Mouse (Mus musculus) heart, adult 2 months (tissue): Measurements from ENCODE around the gene Ccdc51. TPM values are rescaled to one million over a fixed set of nuclear protein-coding genes. Genes with fewer than 3 reads are reported as not detected.

Source experiments
- DNase-seq, 2 experiments: peaks; one replicate each; pipeline ENCODE4 v3.0.0; 2021
- H3K27ac ChIP-seq: fragments of 200-600 bp; 2 replicates; pipeline ENCODE4 v1.8.1; 2022
- H3K27me3 ChIP-seq: fragments of 200-500 bp; 2 replicates; pipeline ENCODE4 v1.6.1; 2012; ENCODE audit warnings: mild to moderate bottlenecking, low read length, inconsistent platforms, mixed read lengths; ENCODE audit not compliant: control insufficient read depth, insufficient read depth
- H3K36me3 ChIP-seq: fragments of 200-500 bp; 2 replicates; pipeline ENCODE4 v1.6.1; 2012; ENCODE audit warnings: low read length, inconsistent platforms; ENCODE audit not compliant: control insufficient read depth, insufficient read depth
- H3K4me1 ChIP-seq: fragments of 200-500 bp; 2 replicates; pipeline ENCODE4 v1.6.1; 2011; ENCODE audit warnings: low read length; ENCODE audit not compliant: control insufficient read depth, insufficient read depth
- H3K4me3 ChIP-seq: fragments of 200-600 bp; 2 replicates; pipeline ENCODE4 v1.8.1; 2022
- H3K79me2 ChIP-seq: fragments of 200-500 bp; replicated peaks from 2 replicates; pipeline ENCODE4 v1.6.1; 2012; ENCODE audit warnings: mild to moderate bottlenecking, inconsistent platforms, low read length, moderate library complexity, mixed read lengths; ENCODE audit not compliant: control insufficient read depth, insufficient read depth
- H3K9ac ChIP-seq: fragments of 200-500 bp; 2 replicates; pipeline ENCODE4 v1.6.1; 2012; ENCODE audit warnings: low read depth, mild to moderate bottlenecking, control low read depth, inconsistent platforms, low read length, mixed read lengths
- CTCF ChIP-seq: fragments of 200-600 bp; IDR thresholded peaks from 2 replicates; pipeline ENCODE4 v1.8.1; 2022; ENCODE audit warnings: antibody characterized with exemption, mild to moderate bottlenecking, moderate library complexity
- EP300 ChIP-seq: fragments of 200-500 bp; IDR thresholded peaks from 2 replicates; pipeline ENCODE4 v1.6.1; 2011; ENCODE audit warnings: low read depth, low read length, control low read depth; ENCODE audit not compliant: insufficient read depth
- POLR2A ChIP-seq: fragments of 200-500 bp; IDR thresholded peaks from 2 replicates; pipeline ENCODE4 v1.6.1; 2011; ENCODE audit warnings: mild to moderate bottlenecking, low read depth, low read length, control low read depth; ENCODE audit not compliant: insufficient read depth
- WGBS: fragments of 180-500 bp; shearing (Covaris S2); methylation state at CpG from one replicate; pipeline ENCODE4 v1.1.7; 2018; 5-methylcytosine and 5-hydroxymethylcytosine counted together
- intact Hi-C: fragments of 180-260 bp; cut with DNase I; formaldehyde crosslinking; loops from one replicate; pipeline ENCODE4 v1.15.1; 2025
- polyA plus RNA-seq: library from polyadenylated mRNA; depleted of rRNA; stranded (reverse); fragments of >200 nt; gene quantifications from 2 replicates; pipeline ENCODE4 v1.2.3, GENCODE M21; 2012
- total RNA-seq, 2 experiments: library from RNA; stranded (reverse); gene quantifications; 2 replicates each; pipeline ENCODE4 v1.2.3; 2021

Gene Ccdc51
- total and polyA plus RNA-seq, 3 experiments, result 7.0 to 11.8 (median 11.1) TPM

GRCm38 (mm10) chr9:109054712-109055111, 27.6 kb upstream of the Ccdc51 start:
- intact Hi-C loops, result no loop called here
- peak; percentile 69 to 83 for DNase-seq
- Histone ChIP-seq H3K4me3 (peak overlapping the region; percentile 44), H3K9ac (peak overlapping the region; percentile 15; the same call in 1 of the 2 replicates), H3K79me2 (no peaks in the 10 kb centered on the region; the same call in 1 of the 2 replicates), H3K4me1 (peaks cover 14% of the 10 kb centered on the region), H3K27me3 (no peaks in the 10 kb centered on the region), H3K36me3 (0 out of 2 replicates have a peak, but pooled peaks cover 2% of the 10 kb centered on the region), H3K27ac (peak overlapping the region; percentile 73)
- TF ChIP-seq EP300, result 0 out of 2 replicates have a peak, but pooled peaks have one; percentile 42
- peak; percentile 79 for TF ChIP-seq POLR2A
- no peak for TF ChIP-seq CTCF
- WGBS, result 17% methylated on average over 7 of the region's 7 CpGs

- intact Hi-C loops, result no loop called here
- Histone ChIP-seq H3K4me1 (peaks cover 17% of the 10 kb centered on the region), H3K79me2 (no peaks in the 10 kb centered on the region; the same call in 1 of the 2 replicates), H3K9ac (no peak overlapping the region; the same call in 1 of the 2 replicates), H3K4me3 (peak overlapping the region; percentile 44), H3K36me3 (0 out of 2 replicates have a peak, but pooled peaks cover 2% of the 10 kb centered on the region), H3K27ac (peak overlapping the region; percentile 73), H3K27me3 (no peaks in the 10 kb centered on the region)
- no peak for TF ChIP-seq EP300
- TF ChIP-seq CTCF, result no peak
- TF ChIP-seq POLR2A, result no peak
- 85% methylated on average over 12 of the region's 12 CpGs for WGBS
- DNase-seq, result peak in 1 of 2 experiments; percentile 24
Measured at GRCm38 (mm10) chr9:109055271-109056030, 26.8 kb upstream of the Ccdc51 start.

GRCm38 (mm10) chr9:109056081-109056690, 26.1 kb upstream of the Ccdc51 start:
- Histone ChIP-seq H3K27me3 (no peaks in the 10 kb centered on the region), H3K4me3 (no peak overlapping the region), H3K9ac (no peak overlapping the region), H3K27ac (no peak overlapping the region), H3K79me2 (no peaks in the 10 kb centered on the region; the same call in 1 of the 2 replicates), H3K36me3 (0 out of 2 replicates have a peak, but pooled peaks cover 2% of the 10 kb centered on the region), H3K4me1 (peaks cover 17% of the 10 kb centered on the region)
- TF ChIP-seq CTCF (no peak), EP300 (no peak), POLR2A (no peak)
- peak in 1 of 2 experiments; percentile 23 for DNase-seq
- WGBS, result 87% methylated on average over 17 of the region's 17 CpGs
- intact Hi-C loops, result no loop called here

- intact Hi-C loops, result no loop called here
- TF ChIP-seq CTCF, result no peak
- H3K79me2 ChIP-seq, result no peaks in the 10 kb centered on the region
- WGBS, result 80% methylated on average over 4 of the region's 4 CpGs
- 0 out of 2 replicates have a peak, but pooled peaks cover 2% of the 10 kb centered on the region for H3K36me3 ChIP-seq
- H3K27ac ChIP-seq, result no peak overlapping the region; the same call in 1 of the 2 replicates
- peak in 1 of 2 experiments; percentile 16 for DNase-seq
- H3K4me3 ChIP-seq, result no peak overlapping the region
- no peak overlapping the region for H3K9ac ChIP-seq
- H3K4me1 ChIP-seq, result peaks cover 17% of the 10 kb centered on the region
- H3K27me3 ChIP-seq, result no peaks in the 10 kb centered on the region
Measured at GRCm38 (mm10) chr9:109056916-109057315, 25.4 kb upstream of the Ccdc51 start.

GRCm38 (mm10) chr9:109057543-109057942, 24.8 kb upstream of the Ccdc51 start:
- Histone ChIP-seq H3K36me3 (0 out of 2 replicates have a peak, but pooled peaks cover 2% of the 10 kb centered on the region), H3K27me3 (no peaks in the 10 kb centered on the region), H3K9ac (no peak overlapping the region; the same call in 1 of the 2 replicates), H3K79me2 (no peaks in the 10 kb centered on the region), H3K27ac (peak overlapping the region; percentile 8; the same call in 1 of the 2 replicates), H3K4me3 (no peak overlapping the region), H3K4me1 (peaks cover 17% of the 10 kb centered on the region)
- peak in 1 of 2 experiments; percentile 30 for DNase-seq
- intact Hi-C loops, result no loop called here
- no peak for TF ChIP-seq POLR2A
- TF ChIP-seq CTCF, result no peak
- no peak for TF ChIP-seq EP300
- 54% methylated on average over 5 of the region's 5 CpGs for WGBS
